Mouse (Mus musculus) intestine, embryonic 16.5 days (tissue): ENCODE data around the gene Med15. TPM values are rescaled to one million over a fixed set of nuclear protein-coding genes. Genes with fewer than 3 reads are reported as not detected.

ENCODE experiments used
- ATAC-seq: fragments of 200-750 bp; cut with Nextera tagmentation; 2 replicates; pipeline ENCODE4 v1.8.0; 2017; ENCODE audit warnings: moderate TSS enrichment, moderate library complexity
- H3K27ac ChIP-seq: fragments of 300-500 bp; sonication (generic); 2 replicates; pipeline ENCODE4 v1.5.1; 2014; ENCODE audit warnings: mild to moderate bottlenecking, low read length
- H3K27me3 ChIP-seq: fragments of 300-500 bp; sonication (generic); replicated peaks from 2 replicates; pipeline ENCODE4 v1.6.1; 2014; ENCODE audit warnings: low read length, control low read depth, mixed read lengths; ENCODE audit not compliant: control insufficient read depth, insufficient read depth
- H3K36me3 ChIP-seq: fragments of 300-500 bp; sonication (generic); 2 replicates; pipeline ENCODE4 v1.6.1; 2014; ENCODE audit warnings: low read length, control low read depth; ENCODE audit not compliant: control insufficient read depth, insufficient read depth
- H3K4me1 ChIP-seq: fragments of 300-500 bp; sonication (generic); 2 replicates; pipeline ENCODE4 v1.6.1; 2014; ENCODE audit warnings: low read length, control low read depth, mixed read lengths; ENCODE audit not compliant: control insufficient read depth, insufficient read depth
- H3K4me2 ChIP-seq: fragments of 300-500 bp; sonication (generic); 2 replicates; pipeline ENCODE4 v1.6.1; 2014; ENCODE audit warnings: low read depth, low read length, control low read depth
- H3K4me3 ChIP-seq: fragments of 300-500 bp; sonication (generic); 2 replicates; pipeline ENCODE4 v1.5.1; 2014; ENCODE audit warnings: mild to moderate bottlenecking, low read length
- H3K9ac ChIP-seq: fragments of 300-500 bp; sonication (generic); 2 replicates; pipeline ENCODE4 v1.6.1; 2014; ENCODE audit warnings: low read depth, low read length
- H3K9me3 ChIP-seq: fragments of 300-500 bp; sonication (generic); 2 replicates; pipeline ENCODE4 v1.6.1; 2016; ENCODE audit warnings: low read length, control low read depth; ENCODE audit not compliant: control insufficient read depth
- WGBS: fragments of 180-500 bp; shearing (Covaris S2); extraction: QIAGEN DNeasy Blood & Tissue Kit; methylation state at CpG from one replicate; pipeline ENCODE4 v1.1.7; 2014; 5-methylcytosine and 5-hydroxymethylcytosine counted together
- polyA plus RNA-seq: library from polyadenylated mRNA; unstranded; fragments of >200 nt; fragmentation: Nextera tagmentation; extraction: Ambion mirVana; gene quantifications from 2 replicates; pipeline ENCODE4 v1.2.1, GENCODE M21; 2015

Gene Med15
- polyA plus RNA-seq, 1 experiment from 2014 or later: 43.9 TPM

DNA sequence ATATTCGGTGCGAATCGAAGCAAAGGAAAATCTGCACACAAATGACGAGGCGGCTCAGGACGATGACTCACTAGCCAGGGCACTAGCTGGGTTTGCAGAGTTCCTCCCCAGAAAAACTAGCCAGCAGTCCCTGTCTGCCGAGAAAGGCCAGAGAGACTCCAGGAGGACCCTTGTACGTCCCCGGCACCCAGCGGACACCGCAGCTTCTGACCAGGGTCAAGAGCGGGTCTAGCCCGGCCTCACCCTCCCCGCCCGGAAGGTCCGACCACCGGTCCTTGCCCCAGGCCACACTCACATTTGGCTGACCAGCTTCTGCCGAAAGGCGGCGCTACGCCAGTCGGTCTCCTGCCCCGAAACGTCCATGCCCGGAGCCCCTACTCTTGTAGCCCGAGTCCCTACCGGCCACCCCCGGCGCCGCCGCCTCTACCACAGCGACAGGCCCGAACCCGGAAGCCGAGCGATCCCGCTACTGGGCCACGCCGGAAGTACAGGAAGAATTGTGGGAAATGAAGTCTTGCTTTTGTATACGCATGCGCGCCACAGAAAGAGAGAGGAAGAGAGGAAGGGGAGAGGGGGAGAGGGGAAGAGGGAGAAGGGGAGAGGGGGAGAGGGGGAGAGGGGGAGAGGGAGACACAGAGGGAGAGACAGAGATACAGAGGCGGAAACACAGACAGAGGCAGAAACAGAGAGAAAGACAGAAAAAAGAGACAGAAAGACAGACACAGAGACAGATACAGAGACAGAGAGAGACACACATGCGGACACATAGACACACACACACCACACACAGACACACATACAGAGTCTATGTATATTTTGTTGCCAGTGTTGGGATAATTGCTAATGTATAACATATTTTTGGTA, 10.0 kb downstream of the Med15 start:
- 1% methylated on average over 44 of the region's 44 CpGs for WGBS
- peak; percentile 92 for ATAC-seq
- Histone ChIP-seq H3K9me3 (no peaks in the 10 kb centered on the region), H3K27me3 (no peaks in the 10 kb centered on the region), H3K4me3 (peak overlapping the region; percentile 67), H3K4me1 (peaks cover 13% of the 10 kb centered on the region), H3K9ac (peak overlapping the region; percentile 80), H3K27ac (peak overlapping the region; percentile 83), H3K4me2 (peak overlapping the region; percentile 81), H3K36me3 (no peaks in the 10 kb centered on the region)

GRCm38 (mm10) chr16:17721822-17722460, 10.8 kb downstream of the Med15 start:
- no peaks in the 10 kb centered on the region for H3K36me3 ChIP-seq
- H3K9me3 ChIP-seq: no peaks in the 10 kb centered on the region
- H3K27ac ChIP-seq: peak overlapping the region; percentile 83
- peak overlapping the region; percentile 67 for H3K4me3 ChIP-seq
- H3K4me2 ChIP-seq: peak overlapping the region; percentile 81
- H3K27me3 ChIP-seq: no peaks in the 10 kb centered on the region
- WGBS: 4% methylated on average over 10 of the region's 10 CpGs
- peak; percentile 64 for ATAC-seq
- peaks cover 13% of the 10 kb centered on the region for H3K4me1 ChIP-seq
- H3K9ac ChIP-seq: peak overlapping the region; percentile 80

DNA sequence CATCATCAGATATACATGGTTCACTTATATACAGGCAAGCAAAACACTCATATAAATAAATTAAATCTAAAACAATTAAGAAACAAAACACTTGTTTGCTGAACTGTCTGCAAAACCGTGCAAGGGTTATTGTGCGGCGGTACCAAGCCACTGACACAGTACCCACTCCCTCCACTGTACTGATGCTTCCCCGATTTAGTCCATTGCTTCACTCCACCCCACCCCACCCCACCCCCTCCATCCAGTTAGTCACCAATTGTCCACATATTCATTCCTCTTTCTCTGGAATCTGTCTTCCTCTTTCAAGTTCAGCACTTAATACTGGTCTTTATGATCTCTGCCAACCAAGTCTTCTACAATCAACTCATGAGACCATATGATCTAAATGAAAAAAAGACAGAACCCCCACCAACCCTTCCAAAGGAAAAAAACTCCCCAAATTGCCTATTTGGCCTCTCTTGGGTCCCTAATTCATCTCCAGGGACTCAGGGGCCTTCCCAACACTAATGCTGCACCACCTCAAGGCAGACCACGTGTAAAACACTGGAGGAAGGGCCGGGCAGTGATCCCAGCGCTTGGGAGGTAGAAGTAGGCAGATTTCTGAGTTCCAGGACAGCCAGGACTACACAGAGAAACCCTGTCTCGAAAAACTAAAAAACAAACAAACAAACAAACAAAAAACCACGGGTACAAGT, 11.4 kb downstream of the Med15 start:
- no peaks in the 10 kb centered on the region for H3K9me3 ChIP-seq
- 64% methylated on average over 9 of the region's 9 CpGs for WGBS
- no peaks in the 10 kb centered on the region for H3K27me3 ChIP-seq
- peak overlapping the region; percentile 67 for H3K4me3 ChIP-seq
- peak overlapping the region; percentile 81 for H3K4me2 ChIP-seq
- no peak overlapping the region for H3K27ac ChIP-seq
- ATAC-seq: no peak
- peaks cover 13% of the 10 kb centered on the region for H3K4me1 ChIP-seq
- peak overlapping the region; percentile 80 for H3K9ac ChIP-seq
- H3K36me3 ChIP-seq: no peaks in the 10 kb centered on the region

DNA sequence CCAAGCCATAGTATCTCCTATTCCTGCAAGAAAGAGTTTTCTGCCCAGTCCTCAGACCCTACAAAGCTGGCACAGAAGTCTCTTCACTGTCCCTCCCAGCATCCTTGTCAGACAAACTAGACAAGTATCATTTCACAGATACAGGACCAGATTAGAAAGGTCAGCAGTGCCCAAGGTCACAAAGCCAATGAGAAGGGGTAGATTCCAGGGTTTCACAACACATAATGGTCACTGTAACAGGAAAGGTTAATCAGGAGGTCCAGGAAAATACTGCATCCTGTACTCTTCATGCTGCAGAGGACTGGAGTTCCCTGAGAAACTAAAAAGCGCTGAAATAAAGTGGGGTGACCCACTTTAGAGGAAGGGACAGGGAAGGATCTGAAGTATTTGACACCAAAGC, 14.9 kb downstream of the Med15 start:
- no peak overlapping the region for H3K4me3 ChIP-seq
- H3K36me3 ChIP-seq: no peaks in the 10 kb centered on the region; the same call in 1 of the 2 replicates
- no peak overlapping the region for H3K27ac ChIP-seq
- no peaks in the 10 kb centered on the region for H3K27me3 ChIP-seq
- H3K4me2 ChIP-seq: no peak overlapping the region
- peaks cover 13% of the 10 kb centered on the region for H3K4me1 ChIP-seq
- H3K9me3 ChIP-seq: no peaks in the 10 kb centered on the region
- no peak for ATAC-seq
- WGBS: 92% methylated on average over 1 of the region's 1 CpGs
- H3K9ac ChIP-seq: no peak overlapping the region

DNA sequence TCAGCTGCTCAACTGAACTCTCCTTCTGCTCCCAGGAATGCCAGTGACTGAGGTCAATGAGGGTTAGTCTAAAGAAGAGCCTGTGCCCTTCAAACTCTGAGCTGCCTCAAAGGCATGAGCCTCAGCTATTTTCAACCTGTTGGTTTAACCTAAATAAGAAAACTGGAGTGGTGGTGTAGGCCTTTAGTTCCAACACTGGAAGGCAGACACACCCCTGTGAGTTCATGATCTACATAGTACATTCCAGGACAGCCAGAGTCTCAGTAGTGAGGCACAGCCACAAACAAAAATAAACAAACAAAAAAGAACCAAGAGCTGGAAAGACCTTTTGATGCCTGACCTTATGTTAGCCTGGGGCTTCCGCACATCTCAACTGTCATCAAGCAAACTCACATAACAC, 25.1 kb downstream of the Med15 start:
- Histone ChIP-seq H3K9me3 (no peaks in the 10 kb centered on the region), H3K4me1 (no peaks in the 10 kb centered on the region), H3K9ac (no peak overlapping the region), H3K36me3 (0 out of 2 replicates have a peak, but pooled peaks cover 6% of the 10 kb centered on the region), H3K27me3 (no peaks in the 10 kb centered on the region), H3K4me2 (no peak overlapping the region), H3K27ac (no peak overlapping the region), H3K4me3 (no peak overlapping the region)
- no peak for ATAC-seq
- WGBS: 81% methylated on average over 1 of the region's 1 CpGs

GRCm38 (mm10) chr16:17701043-17701405, 31.7 kb downstream of the Med15 start:
- 72% methylated on average over 2 of the region's 2 CpGs for WGBS
- no peak overlapping the region for H3K4me2 ChIP-seq
- peaks cover 8% of the 10 kb centered on the region; the same call in 1 of the 2 replicates for H3K36me3 ChIP-seq
- H3K4me1 ChIP-seq: 0 out of 2 replicates have a peak, but pooled peaks cover 3% of the 10 kb centered on the region
- H3K9ac ChIP-seq: no peak overlapping the region
- peak; percentile 67 for ATAC-seq
- no peak overlapping the region for H3K4me3 ChIP-seq
- peak overlapping the region; percentile 76 for H3K27ac ChIP-seq
- H3K27me3 ChIP-seq: no peaks in the 10 kb centered on the region
- H3K9me3 ChIP-seq: no peaks in the 10 kb centered on the region

- peak overlapping the region; percentile 76 for H3K27ac ChIP-seq
- no peak overlapping the region for H3K9ac ChIP-seq
- peaks cover 10% of the 10 kb centered on the region; the same call in 1 of the 2 replicates for H3K36me3 ChIP-seq
- H3K4me2 ChIP-seq: no peak overlapping the region
- H3K9me3 ChIP-seq: no peaks in the 10 kb centered on the region
- 72% methylated on average over 3 of the region's 3 CpGs for WGBS
- 0 out of 2 replicates have a peak, but pooled peaks cover 3% of the 10 kb centered on the region for H3K4me1 ChIP-seq
- peak; percentile 95 for ATAC-seq
- no peak overlapping the region for H3K4me3 ChIP-seq
- no peaks in the 10 kb centered on the region for H3K27me3 ChIP-seq
These were observed 32.2 kb downstream of the Med15 start for GRCm38 (mm10) chr16:17700386-17701042.

- peaks cover 17% of the 10 kb centered on the region; the same call in 1 of the 2 replicates for H3K36me3 ChIP-seq
- no peak overlapping the region for H3K27ac ChIP-seq
- no peak overlapping the region for H3K4me2 ChIP-seq
- WGBS: 89% methylated on average over 3 of the region's 3 CpGs
- H3K4me3 ChIP-seq: no peak overlapping the region
- H3K4me1 ChIP-seq: 0 out of 2 replicates have a peak, but pooled peaks cover 1% of the 10 kb centered on the region
- no peaks in the 10 kb centered on the region for H3K27me3 ChIP-seq
- ATAC-seq: no peak
- H3K9me3 ChIP-seq: no peaks in the 10 kb centered on the region
- H3K9ac ChIP-seq: no peak overlapping the region
These were observed 37.8 kb downstream of the Med15 start for GRCm38 (mm10) chr16:17694860-17695259.

- Histone ChIP-seq H3K9me3 (no peaks in the 10 kb centered on the region), H3K27ac (no peak overlapping the region), H3K27me3 (no peaks in the 10 kb centered on the region), H3K36me3 (peaks cover 16% of the 10 kb centered on the region), H3K4me3 (no peak overlapping the region), H3K9ac (no peak overlapping the region), H3K4me1 (no peaks in the 10 kb centered on the region), H3K4me2 (no peak overlapping the region)
- 0 out of 2 replicates have a peak, but pooled peaks have one; percentile 31 for ATAC-seq
These were observed 62.8 kb downstream of the Med15 start for GRCm38 (mm10) chr16:17669886-17670285.
